Mouse (Mus musculus): Measurements from ENCODE around the gene Mgat4e.
A peak's percentile ranks its signal among the peaks of the same experiment; 100 is the strongest.
"Not testable (repeated sequence)": the region's sequence is repeated elsewhere in the genome, so short reads cannot be mapped to it uniquely, and the experiment has no call there.

Gene Mgat4e

DNA sequence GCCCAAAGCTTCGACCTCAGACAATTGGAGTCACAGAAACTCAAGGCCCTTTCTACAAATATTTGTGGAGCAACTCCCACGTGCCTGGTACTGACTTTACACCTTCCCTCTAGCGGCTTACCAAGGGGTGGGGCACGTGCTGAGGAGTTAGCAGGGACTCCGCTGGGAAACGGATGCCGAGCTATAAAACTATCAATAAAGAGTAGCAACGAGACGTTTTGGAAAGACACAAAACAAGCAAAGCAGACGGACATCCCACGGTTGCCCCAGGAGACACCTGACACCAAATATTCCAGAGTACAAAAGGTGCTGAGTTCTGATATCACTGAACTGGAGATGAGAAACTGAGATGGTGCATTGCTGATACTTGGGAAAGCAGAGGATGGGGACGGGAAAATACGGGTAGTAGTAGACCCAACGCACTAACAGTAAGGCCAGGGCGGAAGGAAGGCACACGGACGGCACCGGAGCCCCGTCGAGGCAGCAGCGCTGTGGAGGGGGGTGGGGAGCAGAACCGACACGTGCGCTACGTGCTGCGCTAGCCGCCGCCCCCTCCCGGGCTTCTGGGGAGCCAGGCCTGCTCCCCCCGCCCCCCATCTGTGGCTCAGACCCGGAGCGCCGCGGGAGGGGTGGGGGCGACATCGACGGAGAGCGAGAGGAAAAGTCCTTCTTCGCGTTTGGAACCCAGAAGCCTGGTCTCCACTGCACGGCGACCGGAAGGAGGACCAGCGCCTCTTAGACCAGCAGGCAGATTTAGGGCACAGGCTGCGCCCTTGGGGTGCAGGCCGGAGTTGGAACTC lies 6.6 kb upstream of the Mgat4e start:
- peak; percentile 38 to 60 for DNase-seq

GRCm38 (mm10) chr1:134555240-134555870 lies 5.9 kb upstream of the Mgat4e start:
- peak; percentile 66 to 80 for DNase-seq

DNA sequence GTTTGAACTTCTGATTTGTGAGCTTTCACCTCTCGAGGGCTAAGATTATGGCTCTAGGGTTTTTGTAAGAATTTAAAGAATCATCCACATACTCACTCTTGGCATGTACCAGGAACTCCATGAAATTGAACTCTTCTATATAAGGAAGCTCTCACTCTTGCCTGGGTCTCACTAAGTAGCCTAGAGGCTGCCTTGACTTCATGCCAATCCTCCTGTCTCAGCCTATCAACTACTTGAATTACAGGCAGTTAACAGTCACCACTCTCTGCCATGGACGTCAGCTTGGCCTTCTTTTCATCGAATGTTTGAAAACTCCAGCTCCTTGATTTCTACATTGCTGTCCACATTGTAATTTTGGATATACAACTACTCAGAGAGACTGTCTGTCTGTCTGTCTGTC lies 2.9 kb upstream of the Mgat4e start:
- DNase-seq, result no peak

GRCm38 (mm10) chr1:134551869-134552268 lies 2.4 kb upstream of the Mgat4e start:
- no peak for DNase-seq

DNA sequence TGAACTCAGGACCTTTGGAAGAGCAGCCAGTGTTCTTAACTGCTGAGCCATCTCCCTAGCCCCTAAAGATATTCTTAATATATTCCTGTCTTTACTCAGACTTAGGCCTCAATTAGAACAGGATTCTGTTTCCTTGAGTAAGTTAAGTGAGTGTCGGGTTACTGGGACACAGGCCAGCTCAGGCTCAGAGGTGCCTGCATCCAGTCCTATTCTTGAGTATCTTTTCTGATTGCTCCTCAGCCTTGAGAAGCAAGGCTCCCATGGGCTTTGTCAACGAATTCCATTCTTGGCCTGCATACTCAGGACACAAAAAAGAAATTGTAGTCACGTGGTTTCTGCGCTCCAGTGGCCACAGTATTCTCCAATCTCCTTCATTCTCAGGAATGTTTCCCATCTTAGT lies 1.3 kb downstream of the Mgat4e start:
- peak; percentile 17 to 21 for DNase-seq

- no peak for DNase-seq
These were observed 8.9 kb downstream of the Mgat4e start for GRCm38 (mm10) chr1:134540610-134541009.

DNA sequence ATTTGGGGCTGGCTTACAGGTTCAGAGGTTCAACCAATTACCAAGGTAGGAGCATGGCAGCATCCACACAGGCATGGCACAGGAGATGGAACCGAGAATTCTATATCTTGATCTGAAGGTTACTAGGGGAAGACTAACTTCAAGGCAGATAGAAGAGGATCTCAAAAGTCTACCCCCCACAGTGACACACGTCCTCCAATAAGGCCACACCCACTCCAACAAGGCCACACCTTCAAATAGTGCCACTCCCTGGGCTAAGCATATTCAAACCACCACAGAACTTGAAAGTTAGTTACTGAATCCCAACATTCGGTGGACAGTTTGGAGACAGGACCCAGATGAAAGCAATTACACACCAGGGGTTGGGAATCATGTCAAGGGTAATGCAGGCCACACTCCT lies 14.0 kb downstream of the Mgat4e start:
- DNase-seq, result no peak

GRCm38 (mm10) chr1:134535054-134535453 lies 14.4 kb downstream of the Mgat4e start:
- no peak for DNase-seq

GRCm38 (mm10) chr1:134533710-134534109 lies 15.8 kb downstream of the Mgat4e start:
- DNase-seq, result not testable (repeated sequence)

DNA sequence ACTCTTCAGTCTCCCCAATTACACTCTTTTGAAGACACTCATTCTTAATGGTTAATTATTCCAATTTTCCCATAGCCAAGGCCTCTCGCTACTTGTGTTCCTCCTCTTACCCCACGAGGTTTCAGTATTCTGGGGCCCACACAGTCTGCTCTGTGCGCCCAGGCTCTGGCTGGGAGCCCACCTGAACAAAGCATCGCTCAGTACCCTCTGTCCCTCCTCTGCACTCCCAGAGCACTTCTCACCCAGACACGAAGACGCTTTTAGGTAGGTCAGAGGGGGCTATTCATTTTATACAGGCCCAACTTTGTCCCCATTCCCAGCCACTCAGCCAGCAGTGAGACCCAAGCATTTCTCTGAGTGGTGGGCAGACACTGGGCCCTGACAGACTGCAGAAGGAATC lies 18.9 kb downstream of the Mgat4e start:
- DNase-seq, result no peak

GRCm38 (mm10) chr1:134526752-134527151 lies 22.7 kb downstream of the Mgat4e start:
- no peak for DNase-seq

- DNase-seq, result no peak
These were observed 24.5 kb downstream of the Mgat4e start for GRCm38 (mm10) chr1:134525015-134525414.

- DNase-seq, result peak; percentile 18 to 42
These were observed 25.1 kb downstream of the Mgat4e start for GRCm38 (mm10) chr1:134524424-134524823.

GRCm38 (mm10) chr1:134522325-134522724 lies 27.2 kb downstream of the Mgat4e start:
- DNase-seq, result no peak

- DNase-seq, result no peak
These were observed 28.3 kb downstream of the Mgat4e start for GRCm38 (mm10) chr1:134521163-134521562.

- DNase-seq, result no peak
These were observed 29.3 kb downstream of the Mgat4e start for GRCm38 (mm10) chr1:134520001-134520721.

DNA sequence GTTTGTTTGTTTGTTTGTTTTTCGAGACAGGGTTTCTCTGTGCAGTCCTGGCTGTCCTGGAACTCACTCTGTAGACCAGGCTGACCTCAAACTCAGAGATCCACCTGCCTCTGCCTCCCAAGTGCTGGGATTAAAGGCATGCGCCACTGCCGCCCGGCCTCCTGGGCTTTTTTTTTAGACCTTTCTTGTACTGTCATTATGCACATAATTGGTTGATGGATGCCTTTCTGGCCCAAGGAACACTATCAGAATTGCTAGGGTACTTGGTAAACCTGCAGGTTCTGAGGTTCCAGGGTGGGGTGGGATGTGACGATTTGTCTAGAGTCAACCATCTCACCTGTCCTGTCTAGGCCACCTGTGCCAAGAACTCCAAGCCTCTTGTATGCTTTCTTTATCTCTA lies 30.3 kb downstream of the Mgat4e start:
- DNase-seq, result not testable (repeated sequence)

DNA sequence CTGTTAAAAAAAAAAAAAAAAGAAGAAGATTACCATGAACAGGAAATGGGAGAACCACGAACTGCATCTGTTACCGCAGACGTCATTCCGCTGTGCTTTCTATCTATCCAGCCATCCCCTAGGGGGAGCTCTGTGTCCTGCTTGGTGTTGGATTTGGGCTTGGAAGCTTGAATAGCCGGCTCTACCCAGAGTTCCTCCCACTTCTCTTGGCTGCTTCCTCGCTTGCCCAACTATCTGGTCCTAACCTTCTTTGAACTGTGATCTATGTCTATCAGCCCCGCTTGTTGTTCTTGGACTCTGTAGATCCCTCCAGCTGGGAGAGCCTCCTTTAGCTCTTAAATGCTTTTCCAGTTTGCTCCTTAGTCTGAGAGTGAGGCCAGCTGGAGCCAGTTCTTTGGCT lies 30.8 kb downstream of the Mgat4e start:
- peak; percentile 82 to 88 for DNase-seq

DNA sequence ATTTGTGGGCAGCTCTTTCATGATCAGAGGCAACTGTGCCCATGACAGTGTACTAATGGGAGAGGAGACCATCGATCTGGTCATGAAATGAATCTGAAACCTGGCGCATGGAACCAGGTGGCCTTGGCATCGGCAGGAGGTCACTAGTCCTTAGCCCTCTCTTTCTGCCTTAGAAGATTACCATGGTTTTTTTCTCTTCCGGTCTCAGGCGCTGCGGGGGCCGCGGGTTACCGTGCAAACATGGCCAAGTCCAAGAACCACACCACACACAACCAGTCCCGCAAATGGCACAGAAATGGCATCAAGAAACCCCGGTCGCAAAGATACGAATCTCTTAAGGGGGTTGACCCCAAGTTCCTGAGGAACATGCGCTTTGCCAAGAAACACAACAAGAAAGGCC lies 31.6 kb downstream of the Mgat4e start:
- DNase-seq, result not testable (repeated sequence)

- DNase-seq, result no peak
These were observed 32.8 kb downstream of the Mgat4e start for GRCm38 (mm10) chr1:134516491-134517198.

DNA sequence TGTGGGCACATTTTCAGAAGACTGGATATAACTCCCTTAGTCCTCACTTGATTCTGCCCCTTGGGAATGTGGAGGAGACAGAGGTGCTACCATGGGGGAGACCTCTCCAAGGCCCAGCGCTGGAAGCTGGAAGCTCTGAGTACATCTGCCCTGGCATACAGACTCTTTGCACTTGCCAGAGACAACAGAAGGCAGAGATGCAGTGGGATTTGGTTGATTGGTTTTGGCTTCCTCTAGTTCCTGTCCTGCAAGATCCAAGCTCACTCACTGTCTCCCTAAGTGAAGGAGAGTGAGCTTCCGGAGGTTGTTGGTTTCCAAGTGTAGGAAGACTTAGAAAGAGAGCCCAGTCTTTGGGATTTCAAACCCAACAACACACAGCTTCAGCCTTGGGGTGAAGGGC lies 33.6 kb downstream of the Mgat4e start:
- DNase-seq, result no peak

- DNase-seq, result peak; percentile 33 to 49
These were observed 35.4 kb downstream of the Mgat4e start for GRCm38 (mm10) chr1:134513876-134514590.
